Mouse (Mus musculus): ENCODE measurements around the gene Hist1h3i. TPM values are rescaled to one million over a fixed set of nuclear protein-coding genes. Genes with fewer than 3 reads are reported as not detected.
"Not testable (repeated sequence)": the region's sequence is repeated elsewhere in the genome, so short reads cannot be mapped to it uniquely, and the experiment has no call there.

The Hist1h3i gene
- 114 and 126 TPM in 2 replicates for polyA plus RNA-seq (2016; fragmentation: Nextera tagmentation; extraction: Ambion mirVana)

- no peaks in the 10 kb centered on the region for H3K36me3 ChIP-seq
- DNase-seq (ENCODE audit: low spot score) = peak; percentile 59
- H3K4me3 ChIP-seq = peak within 1 kb of the TSS; percentile 59
- H3K9me3 ChIP-seq (replicated peaks) = no peaks in the 10 kb centered on the region
- peaks cover 58% of the 10 kb centered on the region for H3K4me1 ChIP-seq
- under 1% methylated on average over 17 of the region's 20 CpGs for WGBS
- no peaks in the 10 kb centered on the region for H3K27me3 ChIP-seq (ENCODE audit: low read depth, poor library complexity, severe bottlenecking)
- H3K27ac ChIP-seq (replicated peaks) = peak within 1 kb of the TSS; percentile 97
Observed at GRCm38 (mm10) chr13:21783255-21783617, at the start of gene Hist1h3i. Gene Hist1h3i, minus strand, starts transcription at chr13:21783370.

DNA sequence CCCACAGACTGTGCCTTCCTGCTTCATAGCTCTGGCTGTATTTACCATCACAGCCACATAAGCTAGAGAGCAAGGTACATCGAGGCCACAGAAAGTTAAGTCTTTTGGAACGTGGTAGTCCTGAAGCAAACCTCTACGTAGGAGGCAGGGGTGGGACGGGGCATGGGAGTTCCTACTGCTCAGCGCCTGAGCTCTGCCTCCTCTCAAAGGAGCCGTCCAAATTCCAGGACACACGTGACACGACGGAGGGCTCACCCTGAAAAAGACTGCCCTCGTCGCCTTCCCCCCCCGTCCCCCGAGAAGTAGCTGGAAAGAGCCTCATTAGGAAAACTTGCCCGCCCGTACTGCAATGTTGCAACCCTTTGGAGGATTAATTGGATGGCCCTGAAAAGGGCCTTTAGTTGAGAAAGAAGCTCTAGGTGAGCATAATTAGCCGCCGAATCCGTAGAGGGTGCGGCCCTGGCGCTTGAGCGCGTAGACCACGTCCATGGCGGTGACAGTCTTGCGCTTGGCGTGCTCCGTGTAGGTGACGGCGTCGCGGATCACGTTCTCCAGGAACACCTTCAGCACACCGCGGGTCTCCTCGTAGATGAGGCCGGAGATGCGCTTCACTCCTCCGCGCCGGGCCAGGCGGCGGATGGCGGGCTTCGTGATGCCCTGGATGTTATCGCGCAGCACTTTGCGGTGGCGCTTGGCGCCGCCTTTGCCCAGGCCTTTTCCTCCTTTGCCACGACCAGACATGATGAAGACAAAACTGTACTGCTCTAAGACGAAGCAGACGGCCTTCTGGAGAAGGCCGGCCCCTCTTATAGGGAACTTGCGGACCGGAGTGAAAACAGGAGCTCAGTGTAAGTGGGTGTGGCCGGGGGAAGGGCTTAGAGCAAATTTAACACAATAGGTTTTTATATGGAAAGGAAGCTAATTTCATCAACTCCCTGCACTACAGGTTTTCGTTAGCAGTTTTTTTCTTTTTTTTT is 48.5 kb upstream of the Hist1h3i start, which contains the start of gene Hist1h4n:
Hist1h4n (minus strand) TSS at position 779 of the 977 bp plus-strand sequence.
- peak within 1 kb of the TSS; percentile 40 for H3K4me3 ChIP-seq

GRCm38 (mm10) chr13:21830344-21830743 is 47.2 kb upstream of the Hist1h3i start:
- WGBS = 89% methylated on average over 10 of the region's 10 CpGs
- H3K36me3 ChIP-seq = peaks cover 4% of the 10 kb centered on the region; the same call in 1 of the 2 replicates
- H3K4me1 ChIP-seq = 0 out of 2 replicates have a peak, but pooled peaks cover 4% of the 10 kb centered on the region
- H3K4me3 ChIP-seq = peak overlapping the region; percentile 20; the same call in 1 of the 2 replicates
- peak; percentile 14 for DNase-seq (ENCODE audit: low spot score)
- peak overlapping the region; percentile 63 for H3K27ac ChIP-seq (replicated peaks)
- no peaks in the 10 kb centered on the region for H3K9me3 ChIP-seq (replicated peaks)
- H3K27me3 ChIP-seq (ENCODE audit: low read depth, poor library complexity, severe bottlenecking) = no peaks in the 10 kb centered on the region

More for the DNA sequence above, 48.5 kb upstream of the Hist1h3i start, which contains the start of gene Hist1h4n:
- DNase-seq (ENCODE audit: low spot score); H3K27ac ChIP-seq (replicated peaks); H3K27me3 ChIP-seq (ENCODE audit: low read depth, poor library complexity, severe bottlenecking); H3K4me1 ChIP-seq; H3K9me3 ChIP-seq (replicated peaks); H3K36me3 ChIP-seq: not testable (repeated sequence)
- under 1% methylated on average over 24 of the region's 58 CpGs for WGBS

- Histone ChIP-seq H3K4me3 (no peak overlapping the region), H3K27me3 (ENCODE audit: low read depth, poor library complexity, severe bottlenecking) (no peaks in the 10 kb centered on the region), H3K36me3 (peaks cover 4% of the 10 kb centered on the region; the same call in 1 of the 2 replicates), H3K9me3 (replicated peaks) (no peaks in the 10 kb centered on the region), H3K27ac (replicated peaks) (peak overlapping the region; percentile 49; the same call in 1 of the 2 replicates), H3K4me1 (0 out of 2 replicates have a peak, but pooled peaks cover 4% of the 10 kb centered on the region)
- no peak for DNase-seq (ENCODE audit: low spot score)
- WGBS = 89% methylated on average over 3 of the region's 3 CpGs
Observed at GRCm38 (mm10) chr13:21828511-21828910, 45.3 kb upstream of the Hist1h3i start.

GRCm38 (mm10) chr13:21820082-21820890 is 37.1 kb upstream of the Hist1h3i start:
- 76% methylated on average over 7 of the region's 16 CpGs for WGBS
- H3K4me3 ChIP-seq; H3K27me3 ChIP-seq (ENCODE audit: low read depth, poor library complexity, severe bottlenecking); DNase-seq (ENCODE audit: low spot score); H3K36me3 ChIP-seq; H3K9me3 ChIP-seq (replicated peaks); H3K4me1 ChIP-seq; H3K27ac ChIP-seq (replicated peaks): not testable (repeated sequence)

GRCm38 (mm10) chr13:21812092-21812491 is 28.9 kb upstream of the Hist1h3i start:
- DNase-seq (ENCODE audit: low spot score); H3K4me1 ChIP-seq; H3K36me3 ChIP-seq; H3K27me3 ChIP-seq (ENCODE audit: low read depth, poor library complexity, severe bottlenecking); H3K9me3 ChIP-seq (replicated peaks): not testable (repeated sequence)
- Histone ChIP-seq H3K27ac (replicated peaks) (peak overlapping the region; percentile 71), H3K4me3 (peak overlapping the region; percentile 40)
- WGBS = under 1% methylated on average over 14 of the region's 14 CpGs

DNA sequence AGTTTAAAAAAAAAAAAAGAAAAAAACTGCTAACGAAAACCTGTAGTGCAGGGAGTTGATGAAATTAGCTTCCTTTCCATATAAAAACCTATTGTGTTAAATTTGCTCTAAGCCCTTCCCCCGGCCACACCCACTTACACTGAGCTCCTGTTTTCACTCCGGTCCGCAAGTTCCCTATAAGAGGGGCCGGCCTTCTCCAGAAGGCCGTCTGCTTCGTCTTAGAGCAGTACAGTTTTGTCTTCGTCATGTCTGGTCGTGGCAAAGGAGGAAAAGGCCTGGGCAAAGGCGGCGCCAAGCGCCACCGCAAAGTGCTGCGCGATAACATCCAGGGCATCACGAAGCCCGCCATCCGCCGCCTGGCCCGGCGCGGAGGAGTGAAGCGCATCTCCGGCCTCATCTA is 28.4 kb upstream of the Hist1h3i start, which contains the start of gene Hist1h4m:
Hist1h4m (plus strand) TSS at position 208 of the 400 bp plus-strand sequence.
- not testable (repeated sequence) for DNase-seq (ENCODE audit: low spot score); H3K36me3 ChIP-seq; H3K9me3 ChIP-seq (replicated peaks); H3K27me3 ChIP-seq (ENCODE audit: low read depth, poor library complexity, severe bottlenecking); H3K4me1 ChIP-seq
- Histone ChIP-seq H3K4me3 (peak within 1 kb of the TSS; percentile 40), H3K27ac (replicated peaks) (peak within 1 kb of the TSS; percentile 71)
- WGBS = no CpG with 5 or more reads among the region's 24 CpGs

DNA sequence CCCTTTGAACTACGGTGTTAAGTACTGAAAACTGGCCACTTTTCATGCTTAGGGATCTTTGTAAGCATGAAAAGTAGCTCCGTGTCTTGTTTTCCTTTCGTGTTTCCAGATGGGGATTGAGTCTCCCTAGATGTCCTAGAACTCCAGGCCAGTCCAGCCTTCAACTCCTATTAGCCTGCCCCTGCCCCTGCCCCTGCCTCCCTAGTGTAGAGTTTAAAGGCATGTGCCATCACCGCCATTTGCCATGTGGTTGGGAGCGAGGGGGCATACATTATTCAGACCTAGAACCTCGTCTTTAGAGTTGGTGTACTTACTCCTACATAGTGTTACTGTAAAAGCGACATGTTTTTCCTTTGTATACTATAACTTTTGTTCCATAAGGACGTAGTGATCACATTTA is 27.9 kb upstream of the Hist1h3i start:
- not testable (repeated sequence) for H3K9me3 ChIP-seq (replicated peaks); H3K27me3 ChIP-seq (ENCODE audit: low read depth, poor library complexity, severe bottlenecking); H3K36me3 ChIP-seq; H3K4me3 ChIP-seq; H3K4me1 ChIP-seq; H3K27ac ChIP-seq (replicated peaks); DNase-seq (ENCODE audit: low spot score)
- no CpG with 5 or more reads among the region's 8 CpGs for WGBS

- not testable (repeated sequence) for H3K4me3 ChIP-seq; H3K9me3 ChIP-seq (replicated peaks); H3K27me3 ChIP-seq (ENCODE audit: low read depth, poor library complexity, severe bottlenecking); H3K4me1 ChIP-seq; H3K27ac ChIP-seq (replicated peaks); H3K36me3 ChIP-seq; DNase-seq (ENCODE audit: low spot score)
- WGBS = no CpG with 5 or more reads among the region's 23 CpGs
Observed at GRCm38 (mm10) chr13:21810073-21810472, 26.9 kb upstream of the Hist1h3i start, which contains the start of the genes Hist1h2bq and Hist1h2ao. Gene Hist1h2bq, minus strand, starts transcription at chr13:21810197. Gene Hist1h2ao, plus strand, starts transcription at chr13:21810465.

- not testable (repeated sequence) for H3K27me3 ChIP-seq (ENCODE audit: low read depth, poor library complexity, severe bottlenecking); DNase-seq (ENCODE audit: low spot score); H3K4me3 ChIP-seq; H3K36me3 ChIP-seq; H3K27ac ChIP-seq (replicated peaks); H3K4me1 ChIP-seq; H3K9me3 ChIP-seq (replicated peaks)
- no CpG with 5 or more reads among the region's 4 CpGs for WGBS
Observed at GRCm38 (mm10) chr13:21803058-21803457, 19.9 kb upstream of the Hist1h3i start.

DNA sequence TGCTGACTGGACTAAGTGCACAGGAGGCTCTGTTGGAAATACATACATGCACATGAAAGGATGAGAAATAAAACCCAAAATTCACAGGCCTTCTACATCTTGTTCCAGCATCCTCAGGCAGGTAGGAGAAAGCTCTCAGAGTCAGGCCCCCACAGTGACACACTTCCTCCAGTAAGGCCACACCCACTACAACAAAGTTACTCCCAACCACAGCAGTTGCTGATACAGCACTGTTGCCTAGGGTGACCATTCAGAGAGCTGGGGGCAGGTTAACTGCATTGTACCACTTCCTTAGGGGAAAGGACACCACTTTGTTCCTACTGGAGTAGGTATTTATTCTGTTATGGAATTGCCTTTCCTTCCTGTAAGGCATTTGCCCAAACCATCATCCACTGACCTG is 14.0 kb upstream of the Hist1h3i start:
- not testable (repeated sequence) for H3K4me1 ChIP-seq; H3K36me3 ChIP-seq; H3K9me3 ChIP-seq (replicated peaks); DNase-seq (ENCODE audit: low spot score); H3K27me3 ChIP-seq (ENCODE audit: low read depth, poor library complexity, severe bottlenecking); H3K27ac ChIP-seq (replicated peaks); H3K4me3 ChIP-seq

GRCm38 (mm10) chr13:21795584-21795983 is 12.4 kb upstream of the Hist1h3i start:
- no peaks in the 10 kb centered on the region for H3K27me3 ChIP-seq (ENCODE audit: low read depth, poor library complexity, severe bottlenecking)
- no peak overlapping the region for H3K27ac ChIP-seq (replicated peaks)
- no peak for DNase-seq (ENCODE audit: low spot score)
- H3K36me3 ChIP-seq = no peaks in the 10 kb centered on the region
- 89% methylated on average over 7 of the region's 7 CpGs for WGBS
- H3K4me1 ChIP-seq = peaks cover 9% of the 10 kb centered on the region
- H3K9me3 ChIP-seq (replicated peaks) = no peaks in the 10 kb centered on the region
- H3K4me3 ChIP-seq = no peak overlapping the region
